Mouse (Mus musculus) ES-Bruce4 (cell line): ENCODE data around the gene H3f3b.

ENCODE experiments used
- CTCF ChIP-seq: IDR thresholded peaks from one replicate; pipeline ENCODE4 v1.8.1; 2011; ENCODE audit warnings: low read depth, low read length
- POLR2A ChIP-seq: IDR thresholded peaks from one replicate; pipeline ENCODE4 v1.8.1; 2011; ENCODE audit warnings: low read length; ENCODE audit not compliant: insufficient read depth

- TF ChIP-seq POLR2A: no peak
- TF ChIP-seq CTCF: no peak
Observed at GRCm38 (mm10) chr11:116040593-116040992, 12.8 kb upstream of the H3f3b start.
